Mouse (Mus musculus) kidney, embryonic 16.5 days (tissue): ENCODE results near the gene AC170998.1. TPM values are rescaled to one million over a fixed set of nuclear protein-coding genes. Genes with fewer than 3 reads are reported as not detected.

ENCODE experiments used
- ATAC-seq: fragments of 200-750 bp; cut with Nextera tagmentation; 2 replicates; pipeline ENCODE4 v1.8.0; 2017; ENCODE audit warnings: moderate TSS enrichment; ENCODE audit not compliant: low FRiP score, low TSS enrichment
- H3K27ac ChIP-seq: fragments of 300-500 bp; sonication (generic); 2 replicates; pipeline ENCODE4 v1.5.1; 2014; ENCODE audit warnings: low read length
- H3K27me3 ChIP-seq: fragments of 300-500 bp; sonication (generic); 2 replicates; pipeline ENCODE4 v1.6.1; 2014; ENCODE audit warnings: low read length, control low read depth, mixed read lengths; ENCODE audit not compliant: insufficient read depth
- H3K36me3 ChIP-seq: fragments of 300-500 bp; sonication (generic); 2 replicates; pipeline ENCODE4 v1.6.1; 2014; ENCODE audit warnings: low read length, control low read depth, mixed read lengths; ENCODE audit not compliant: insufficient read depth
- H3K4me1 ChIP-seq: fragments of 300-500 bp; sonication (generic); 2 replicates; pipeline ENCODE4 v1.6.1; 2014; ENCODE audit warnings: low read length, control low read depth, mixed read lengths; ENCODE audit not compliant: insufficient read depth
- H3K4me2 ChIP-seq: fragments of 300-500 bp; sonication (generic); replicated peaks from 2 replicates; pipeline ENCODE4 v1.6.1; 2014; ENCODE audit warnings: low read depth, low read length
- H3K4me3 ChIP-seq: fragments of 300-500 bp; sonication (generic); 2 replicates; pipeline ENCODE4 v1.5.1; 2014; ENCODE audit warnings: mild to moderate bottlenecking, low read length
- H3K9ac ChIP-seq: fragments of 300-500 bp; sonication (generic); replicated peaks from 2 replicates; pipeline ENCODE4 v1.6.1; 2014; ENCODE audit warnings: low read length
- H3K9me3 ChIP-seq: fragments of 300-500 bp; sonication (generic); 2 replicates; pipeline ENCODE4 v1.6.1; 2016; ENCODE audit warnings: low read length, control low read depth
- WGBS: fragments of 180-500 bp; shearing (Covaris S2); extraction: QIAGEN DNeasy Blood & Tissue Kit; methylation state at CpG from one replicate; pipeline ENCODE4 v1.1.7; 2014; 5-methylcytosine and 5-hydroxymethylcytosine counted together
- polyA plus RNA-seq: library from polyadenylated mRNA; unstranded; fragments of >200 nt; fragmentation: Nextera tagmentation; extraction: Ambion mirVana; gene quantifications from 2 replicates; pipeline ENCODE4 v1.2.1, GENCODE M21; 2015

The AC170998.1 gene
- 1.8 and 4.2 TPM in 2 replicates for polyA plus RNA-seq

DNA sequence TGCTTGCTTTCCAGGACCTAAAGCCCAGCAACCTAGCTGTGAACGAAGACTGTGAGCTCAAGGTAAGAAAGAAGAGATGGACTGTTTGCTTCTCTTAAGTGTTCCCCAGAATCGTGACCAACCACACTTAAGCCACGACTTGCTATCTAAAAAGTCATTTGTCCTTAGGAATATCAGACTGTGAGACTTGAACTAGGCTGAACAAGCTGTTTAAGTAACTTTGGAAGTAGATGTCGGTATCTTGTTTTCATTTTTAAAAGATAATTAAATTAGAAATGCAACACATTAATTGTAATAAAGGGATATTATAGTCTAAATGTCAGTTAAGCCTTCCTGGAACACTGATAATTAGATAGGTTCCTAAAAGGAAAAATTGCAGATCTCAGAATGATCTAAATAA is at the start of gene AC170998.1:
AC170998.1 (plus strand) TSS at position 301 of the 400 bp plus-strand sequence.
- WGBS = 97% methylated on average over 4 of the region's 4 CpGs

DNA sequence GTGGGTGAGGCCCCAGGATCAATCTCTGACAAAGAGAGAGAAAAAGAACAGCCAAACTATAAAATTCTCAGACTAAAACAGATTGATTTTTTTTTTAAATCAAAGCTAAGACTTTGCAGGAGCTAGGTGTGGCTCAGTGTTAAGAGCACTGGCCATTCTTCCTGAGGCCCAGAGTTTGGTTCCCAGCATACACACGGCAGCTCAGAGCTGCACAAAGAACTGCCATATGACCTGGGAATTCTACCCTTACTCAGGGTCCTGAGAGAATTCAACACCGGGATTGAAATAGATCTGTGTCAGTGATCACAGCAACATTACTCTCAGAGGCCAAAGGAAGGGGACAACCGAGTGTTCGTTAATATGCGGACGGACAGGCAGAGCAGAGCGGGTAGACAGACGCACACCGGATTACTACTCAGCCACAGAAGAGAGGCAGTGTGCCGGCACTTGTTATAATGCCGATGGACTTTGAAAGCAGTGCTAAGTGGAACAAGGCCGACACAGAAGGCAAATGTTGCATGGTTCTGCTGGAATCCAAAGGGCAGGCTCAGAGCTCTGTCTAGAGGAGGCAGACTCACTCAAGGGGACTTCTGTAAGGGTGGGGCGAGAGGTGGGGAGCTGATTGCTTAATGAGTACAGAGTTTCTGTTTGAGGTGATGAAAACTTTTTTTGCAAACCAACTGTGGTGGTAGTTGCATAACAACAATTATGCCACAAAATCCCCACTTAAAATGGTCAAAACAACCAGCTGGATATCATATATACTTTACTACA is 43.4 kb upstream of the AC170998.1 start:
- no peak overlapping the region for H3K4me2 ChIP-seq
- WGBS = 52% methylated on average over 13 of the region's 13 CpGs
- no peak overlapping the region for H3K4me3 ChIP-seq
- H3K27me3 ChIP-seq = no peaks in the 10 kb centered on the region
- H3K4me1 ChIP-seq = 0 out of 2 replicates have a peak, but pooled peaks cover 5% of the 10 kb centered on the region
- no peaks in the 10 kb centered on the region for H3K9me3 ChIP-seq
- H3K36me3 ChIP-seq = no peaks in the 10 kb centered on the region
- ATAC-seq = peak; percentile 71; the same call in 1 of the 2 replicates
- H3K9ac ChIP-seq = 0 out of 2 replicates have a peak overlapping the region, but pooled peaks have one; percentile 36
- H3K27ac ChIP-seq = peak overlapping the region; percentile 3; the same call in 1 of the 2 replicates

More for the DNA sequence above, at the start of gene AC170998.1:
- no peak within 1 kb of the TSS for H3K4me2 ChIP-seq
- no peaks in the 10 kb centered on the region for H3K9me3 ChIP-seq
- ATAC-seq = no peak
- H3K27ac ChIP-seq = no peak within 1 kb of the TSS
- H3K9ac ChIP-seq = no peak within 1 kb of the TSS
- peaks cover 71% of the 10 kb centered on the region for H3K36me3 ChIP-seq
- no peak within 1 kb of the TSS for H3K4me3 ChIP-seq
- no peaks in the 10 kb centered on the region for H3K4me1 ChIP-seq
- H3K27me3 ChIP-seq = no peaks in the 10 kb centered on the region

DNA sequence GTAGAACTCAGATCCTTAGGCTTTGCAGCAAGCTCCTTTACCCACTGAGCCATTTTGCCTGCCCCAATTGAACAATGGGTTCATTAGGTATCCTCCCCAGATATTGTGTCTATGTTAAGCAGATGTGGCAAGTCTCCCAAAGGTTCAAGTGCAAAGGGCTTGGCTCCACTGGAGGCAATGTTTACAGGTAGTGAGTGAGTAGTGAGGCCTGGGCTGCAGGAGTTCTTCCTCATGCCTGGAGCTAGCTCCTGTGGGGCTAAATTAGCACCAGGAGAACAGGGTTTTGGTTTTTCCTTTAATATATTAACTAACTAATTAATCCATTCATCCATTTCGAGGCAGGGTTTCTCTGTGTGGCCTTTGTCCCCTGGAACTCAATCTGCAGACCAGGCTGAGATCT is 42.3 kb upstream of the AC170998.1 start:
- peak overlapping the region; percentile 3; the same call in 1 of the 2 replicates for H3K27ac ChIP-seq

DNA sequence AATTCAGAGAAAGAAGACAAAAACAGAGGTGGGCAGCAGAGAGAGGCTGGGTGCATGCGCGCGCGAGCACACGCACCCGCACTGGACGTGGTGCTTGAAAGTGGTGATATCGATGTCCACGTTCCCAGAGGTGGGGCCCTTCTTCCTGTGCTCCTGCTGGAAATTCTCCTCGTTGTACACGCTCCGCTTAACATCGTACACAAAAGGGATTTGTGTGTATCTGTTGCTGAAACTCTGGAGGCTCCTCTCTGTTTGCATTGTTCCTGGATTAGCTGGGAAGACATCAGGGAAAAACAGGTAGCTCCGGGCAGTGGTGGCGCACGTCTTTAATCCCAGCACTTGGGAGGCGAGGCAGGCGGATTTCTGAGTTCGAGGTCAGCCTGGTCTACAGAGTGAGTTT is 41.3 kb upstream of the AC170998.1 start:
- H3K4me1 ChIP-seq = peaks cover 11% of the 10 kb centered on the region
- H3K4me2 ChIP-seq = no peak overlapping the region
- H3K27ac ChIP-seq = no peak overlapping the region
- peaks cover 3% of the 10 kb centered on the region; the same call in 1 of the 2 replicates for H3K27me3 ChIP-seq
- no peak overlapping the region for H3K4me3 ChIP-seq
- H3K9ac ChIP-seq = no peak overlapping the region
- no peaks in the 10 kb centered on the region for H3K36me3 ChIP-seq
- 75% methylated on average over 19 of the region's 19 CpGs for WGBS
- H3K9me3 ChIP-seq = no peaks in the 10 kb centered on the region
- no peak for ATAC-seq

More for the DNA sequence above, 42.3 kb upstream of the AC170998.1 start:
- Histone ChIP-seq H3K27me3 (no peaks in the 10 kb centered on the region), H3K9ac (no peak overlapping the region), H3K4me3 (no peak overlapping the region), H3K4me1 (0 out of 2 replicates have a peak, but pooled peaks cover 5% of the 10 kb centered on the region), H3K9me3 (no peaks in the 10 kb centered on the region), H3K4me2 (no peak overlapping the region), H3K36me3 (no peaks in the 10 kb centered on the region)
- 45% methylated on average over 1 of the region's 1 CpGs for WGBS
- peak; percentile 50; the same call in 1 of the 2 replicates for ATAC-seq

DNA sequence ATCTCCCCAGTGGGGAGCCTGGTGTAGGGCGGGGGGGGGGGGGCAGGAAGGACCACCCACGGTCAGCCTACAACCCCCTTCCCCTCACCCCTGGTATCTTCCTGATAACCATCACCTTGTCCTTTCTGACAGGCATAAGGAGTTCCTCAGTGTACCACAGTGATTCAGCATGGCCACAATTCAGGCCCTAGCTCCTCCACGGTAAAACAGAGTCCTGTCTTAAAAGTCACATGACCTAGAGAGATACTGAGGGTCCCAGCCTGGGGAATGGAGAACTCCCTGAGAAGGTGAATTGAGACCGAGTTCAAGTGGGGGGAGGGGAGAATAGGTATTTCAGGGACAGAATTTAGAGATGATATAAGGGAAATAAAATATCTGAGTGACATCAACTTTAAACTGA is 38.5 kb upstream of the AC170998.1 start:
- H3K27ac ChIP-seq = no peak overlapping the region
- no peak overlapping the region for H3K4me3 ChIP-seq
- H3K9me3 ChIP-seq = no peaks in the 10 kb centered on the region
- H3K9ac ChIP-seq = no peak overlapping the region
- peaks cover 17% of the 10 kb centered on the region for H3K4me1 ChIP-seq
- no peak overlapping the region for H3K4me2 ChIP-seq
- no peaks in the 10 kb centered on the region for H3K36me3 ChIP-seq
- H3K27me3 ChIP-seq = peaks cover 3% of the 10 kb centered on the region; the same call in 1 of the 2 replicates
- WGBS = 53% methylated on average over 4 of the region's 4 CpGs
- no peak for ATAC-seq

DNA sequence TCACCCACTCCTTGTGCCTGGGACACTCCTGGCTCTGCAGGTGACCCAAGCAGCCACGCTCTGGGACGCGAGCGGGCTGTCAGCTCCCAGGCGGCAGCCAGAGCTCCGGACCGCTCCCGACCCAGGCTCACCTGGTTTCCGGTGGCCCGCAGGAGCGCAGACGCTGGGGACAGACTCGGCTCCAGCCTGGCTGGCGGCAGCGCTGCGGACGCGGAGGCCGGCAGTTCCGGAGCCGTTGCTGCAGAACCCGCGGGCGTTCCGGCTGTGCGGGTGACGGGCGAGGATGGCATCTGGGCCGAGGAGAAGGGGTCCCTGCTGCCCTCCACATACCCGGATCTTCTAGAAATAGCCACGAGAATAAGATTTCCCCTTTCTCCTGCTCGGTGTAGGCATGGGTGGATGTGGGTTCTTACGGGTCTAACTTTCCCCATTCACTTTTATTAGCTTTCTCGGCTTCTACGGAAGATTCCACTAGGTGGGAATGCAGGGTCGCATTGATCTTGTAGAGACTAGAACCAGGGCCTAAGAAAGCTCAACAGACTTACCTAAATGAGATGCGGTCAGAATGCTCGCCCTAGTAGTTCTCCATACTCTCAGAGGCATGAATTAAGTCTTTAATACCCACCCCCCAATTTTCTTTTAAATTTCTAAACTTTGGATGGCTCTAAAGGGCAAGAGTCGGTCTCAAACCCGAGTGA is 36.1 kb upstream of the AC170998.1 start, which contains the start of gene Slc26a8:
Slc26a8 (minus strand) TSS at position 648 of the 698 bp plus-strand sequence.
- no peaks in the 10 kb centered on the region for H3K36me3 ChIP-seq
- H3K9me3 ChIP-seq = no peaks in the 10 kb centered on the region
- H3K4me1 ChIP-seq = peaks cover 25% of the 10 kb centered on the region
- no peak for ATAC-seq
- H3K4me2 ChIP-seq = peak within 1 kb of the TSS; percentile 88
- H3K4me3 ChIP-seq = peak within 1 kb of the TSS; percentile 99
- peak within 1 kb of the TSS; percentile 74 for H3K9ac ChIP-seq
- WGBS = 8% methylated on average over 39 of the region's 40 CpGs
- H3K27ac ChIP-seq = peak within 1 kb of the TSS; percentile 96
- peaks cover 3% of the 10 kb centered on the region; the same call in 1 of the 2 replicates for H3K27me3 ChIP-seq

DNA sequence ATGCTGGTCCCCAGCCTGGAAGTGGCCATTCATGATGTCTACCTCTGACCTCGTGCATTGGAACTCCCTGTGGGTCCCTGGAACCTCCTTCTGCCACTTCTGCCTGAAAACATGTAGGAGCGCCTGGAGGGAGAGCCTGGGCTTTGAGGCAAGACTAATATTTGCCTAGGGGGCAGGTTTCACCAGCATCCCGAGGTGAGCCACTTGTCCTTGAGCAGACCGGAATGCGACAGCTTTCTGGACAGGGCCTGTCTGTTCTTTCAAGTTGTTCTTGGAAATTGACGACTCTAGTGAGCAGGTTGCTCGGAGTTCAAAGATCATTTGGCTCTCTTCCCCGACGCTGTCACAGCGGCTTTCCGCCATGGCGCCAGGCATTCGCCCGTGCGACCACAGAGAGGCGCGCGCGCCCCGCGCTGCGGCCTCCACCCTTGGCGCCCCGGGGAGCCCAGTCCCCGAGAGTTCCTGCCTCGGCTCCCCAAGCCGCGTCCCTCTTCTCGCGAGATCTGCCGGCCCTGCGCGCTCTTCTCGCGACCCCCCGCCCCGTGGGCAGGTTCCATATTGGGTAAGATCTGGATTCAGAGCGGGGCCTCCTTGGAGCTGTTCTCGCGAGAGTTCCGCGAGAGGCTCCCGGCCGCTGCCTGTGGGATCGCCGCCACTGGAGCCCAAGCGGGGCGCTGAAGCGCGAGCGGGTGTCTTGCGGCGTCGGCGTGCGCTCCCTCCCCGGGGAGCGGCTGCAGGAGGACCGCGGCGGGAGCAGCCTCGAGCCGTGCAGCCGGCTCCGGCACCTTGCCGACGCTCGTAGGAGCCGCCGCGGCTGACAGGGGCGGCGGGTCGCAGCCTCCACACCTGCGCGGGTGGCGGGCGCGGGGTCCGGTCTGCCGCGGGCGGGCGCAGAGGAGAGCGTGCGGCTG is 34.9 kb upstream of the AC170998.1 start, which contains the start of gene Mapk14:
Mapk14 (plus strand) TSS at position 554 of the 911 bp plus-strand sequence.
- under 1% methylated on average over 85 of the region's 86 CpGs for WGBS
- peak within 1 kb of the TSS; percentile 99 for H3K4me3 ChIP-seq

DNA sequence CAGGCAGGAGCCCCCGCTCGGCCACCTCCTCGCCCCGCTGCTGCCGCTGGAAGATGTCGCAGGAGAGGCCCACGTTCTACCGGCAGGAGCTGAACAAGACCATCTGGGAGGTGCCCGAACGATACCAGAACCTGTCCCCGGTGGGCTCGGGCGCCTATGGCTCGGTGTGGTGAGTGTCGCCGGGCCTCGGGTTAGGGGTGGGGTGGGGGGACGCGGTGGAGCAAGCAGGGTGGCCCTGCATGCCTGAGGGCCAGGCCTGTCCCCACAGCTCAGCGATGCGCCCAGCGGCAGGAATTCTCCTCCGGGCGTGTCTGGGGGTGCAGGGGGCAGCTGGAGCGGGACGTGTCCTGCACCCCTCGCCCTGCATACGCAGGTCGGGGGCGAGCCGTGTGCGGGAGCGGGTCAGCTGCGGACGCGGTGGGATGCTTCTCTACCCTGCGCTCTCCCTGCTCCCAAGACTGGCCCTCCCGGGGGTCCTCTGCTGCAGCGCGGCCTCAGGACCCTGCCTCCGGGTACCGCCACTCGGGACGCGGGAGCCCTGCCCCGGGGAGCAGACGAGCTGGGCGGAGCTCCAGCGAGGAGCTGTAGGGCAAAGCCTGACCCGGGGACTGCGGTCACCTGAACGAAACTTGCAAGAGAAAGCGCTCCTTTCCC is 34.1 kb upstream of the AC170998.1 start:
- peak overlapping the region; percentile 92 for H3K9ac ChIP-seq
- no peaks in the 10 kb centered on the region for H3K9me3 ChIP-seq
- no peaks in the 10 kb centered on the region for H3K36me3 ChIP-seq
- under 1% methylated on average over 53 of the region's 53 CpGs for WGBS
- peak; percentile 28 for ATAC-seq
- peak overlapping the region; percentile 57 for H3K4me2 ChIP-seq
- H3K4me3 ChIP-seq = peak overlapping the region; percentile 99
- peak overlapping the region; percentile 96 for H3K27ac ChIP-seq
- H3K4me1 ChIP-seq = peaks cover 37% of the 10 kb centered on the region
- peaks cover 3% of the 10 kb centered on the region; the same call in 1 of the 2 replicates for H3K27me3 ChIP-seq

More for the DNA sequence above, 34.9 kb upstream of the AC170998.1 start, which contains the start of gene Mapk14:
- peaks cover 29% of the 10 kb centered on the region for H3K4me1 ChIP-seq
- peaks cover 3% of the 10 kb centered on the region; the same call in 1 of the 2 replicates for H3K27me3 ChIP-seq
- peak; percentile 96 for ATAC-seq
- peak within 1 kb of the TSS; percentile 96 for H3K27ac ChIP-seq
- H3K9ac ChIP-seq = peak within 1 kb of the TSS; percentile 92
- H3K4me2 ChIP-seq = peak within 1 kb of the TSS; percentile 57
- no peaks in the 10 kb centered on the region for H3K36me3 ChIP-seq
- no peaks in the 10 kb centered on the region for H3K9me3 ChIP-seq
